Mouse (Mus musculus) limb, embryonic 13.5 days (tissue): ENCODE results near the gene Atp13a1. TPM values are rescaled to one million over a fixed set of nuclear protein-coding genes. Genes with fewer than 3 reads are reported as not detected.
A peak's percentile ranks its signal among the peaks of the same experiment; 100 is the strongest.

ENCODE experiments used
- ATAC-seq: fragments of 200-750 bp; cut with Nextera tagmentation; 2 replicates; pipeline ENCODE4 v1.8.0; 2017; ENCODE audit warnings: low read depth, moderate number of reproducible peaks, moderate TSS enrichment; ENCODE audit not compliant: low FRiP score
- H3K27ac ChIP-seq: fragments of 300-500 bp; sonication (generic); 2 replicates; pipeline ENCODE4 v1.5.1; 2015; ENCODE audit warnings: inconsistent platforms, mild to moderate bottlenecking, moderate library complexity
- H3K27me3 ChIP-seq: fragments of 300-500 bp; sonication (generic); 2 replicates; pipeline ENCODE4 v1.6.1; 2015; ENCODE audit warnings: mild to moderate bottlenecking, inconsistent platforms
- H3K36me3 ChIP-seq: fragments of 300-500 bp; sonication (generic); 2 replicates; pipeline ENCODE4 v1.6.1; 2015; ENCODE audit warnings: inconsistent platforms, mild to moderate bottlenecking, moderate library complexity
- H3K4me1 ChIP-seq: fragments of 300-500 bp; sonication (generic); 2 replicates; pipeline ENCODE4 v1.6.1; 2015; ENCODE audit warnings: inconsistent platforms
- H3K4me2 ChIP-seq: fragments of 300-500 bp; sonication (generic); replicated peaks from 2 replicates; pipeline ENCODE4 v1.6.1; 2015; ENCODE audit warnings: inconsistent platforms, mild to moderate bottlenecking, moderate library complexity
- H3K4me3 ChIP-seq: fragments of 300-500 bp; sonication (generic); 2 replicates; pipeline ENCODE4 v1.5.1; 2015; ENCODE audit warnings: moderate library complexity, mild to moderate bottlenecking, inconsistent platforms
- H3K9ac ChIP-seq: fragments of 300-500 bp; sonication (generic); 2 replicates; pipeline ENCODE4 v1.6.1; 2015; ENCODE audit warnings: mild to moderate bottlenecking, inconsistent platforms
- H3K9me3 ChIP-seq: fragments of 300-500 bp; sonication (generic); 2 replicates; pipeline ENCODE4 v1.6.1; 2016; ENCODE audit warnings: inconsistent platforms
- WGBS: fragments of 180-500 bp; shearing (Covaris S2); methylation state at CpG from one replicate; pipeline ENCODE4 v1.1.7; 2015; 5-methylcytosine and 5-hydroxymethylcytosine counted together
- polyA plus RNA-seq: library from polyadenylated mRNA; unstranded; fragments of >200 nt; fragmentation: Nextera tagmentation; extraction: Ambion mirVana; gene quantifications from 2 replicates; pipeline ENCODE4 v1.2.1, GENCODE M21; 2015

The Atp13a1 gene
- polyA plus RNA-seq, 1 experiment from 2014 or later: 52.7 TPM

DNA sequence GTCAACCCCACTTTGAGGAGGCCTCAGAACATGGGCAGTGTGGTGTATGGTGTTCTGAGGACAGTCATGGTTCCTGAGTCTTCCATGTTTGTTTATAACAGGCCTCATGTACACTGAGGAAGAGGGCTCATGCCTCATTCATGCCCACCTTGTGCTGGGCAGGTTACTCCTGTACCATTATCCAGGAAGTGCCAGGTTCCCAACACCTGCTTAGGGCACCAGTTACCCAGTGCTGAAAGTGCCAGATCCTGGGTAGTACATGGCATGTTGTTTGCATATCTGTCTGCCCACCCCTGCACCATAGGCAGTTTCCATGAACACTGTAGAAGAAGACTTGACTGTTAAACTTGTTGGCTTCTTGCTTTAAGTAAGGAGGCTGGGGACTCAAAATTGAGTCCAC lies 11.3 kb downstream of the Atp13a1 start:
- no peak overlapping the region for H3K27ac ChIP-seq

DNA sequence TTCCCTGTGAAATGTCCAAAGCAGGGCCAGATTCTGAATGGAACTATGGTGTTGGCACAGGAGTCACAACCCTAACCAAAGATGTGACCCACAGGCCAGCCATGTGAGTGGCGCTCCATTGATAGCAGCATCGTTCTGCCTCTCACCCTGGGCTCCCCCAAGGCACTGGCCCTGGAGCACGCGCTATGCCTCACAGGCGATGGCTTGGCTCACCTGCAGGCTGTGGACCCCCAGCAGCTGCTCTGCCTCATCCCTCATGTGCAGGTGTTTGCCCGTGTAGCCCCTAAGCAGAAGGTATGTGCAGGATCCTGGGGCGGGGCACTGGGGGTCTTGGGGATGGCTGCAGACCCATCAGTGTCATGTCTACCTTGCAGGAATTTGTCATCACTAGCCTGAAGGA lies 12.4 kb downstream of the Atp13a1 start:
- 93% methylated on average over 7 of the region's 7 CpGs for WGBS

More for the DNA sequence above, 11.3 kb downstream of the Atp13a1 start:
- Histone ChIP-seq H3K9me3 (no peaks in the 10 kb centered on the region), H3K4me3 (no peak overlapping the region), H3K4me2 (no peak overlapping the region), H3K36me3 (peaks cover 98% of the 10 kb centered on the region), H3K27me3 (no peaks in the 10 kb centered on the region), H3K9ac (no peak overlapping the region), H3K4me1 (no peaks in the 10 kb centered on the region)
- ATAC-seq: no peak

GRCm38 (mm10) chr8:69804537-69804936 lies 13.6 kb downstream of the Atp13a1 start:
- Histone ChIP-seq H3K27me3 (no peaks in the 10 kb centered on the region), H3K4me1 (peaks cover 8% of the 10 kb centered on the region), H3K4me3 (no peak overlapping the region), H3K36me3 (peaks cover 87% of the 10 kb centered on the region), H3K27ac (no peak overlapping the region), H3K4me2 (no peak overlapping the region), H3K9me3 (no peaks in the 10 kb centered on the region), H3K9ac (no peak overlapping the region)
- ATAC-seq: no peak
- WGBS: 92% methylated on average over 6 of the region's 6 CpGs

More for the DNA sequence above, 12.4 kb downstream of the Atp13a1 start:
- no peak for ATAC-seq
- peaks cover 98% of the 10 kb centered on the region for H3K36me3 ChIP-seq
- H3K9ac ChIP-seq: no peak overlapping the region
- no peaks in the 10 kb centered on the region for H3K9me3 ChIP-seq
- no peak overlapping the region for H3K4me2 ChIP-seq
- H3K4me3 ChIP-seq: no peak overlapping the region
- no peaks in the 10 kb centered on the region; the same call in 1 of the 2 replicates for H3K4me1 ChIP-seq
- no peaks in the 10 kb centered on the region for H3K27me3 ChIP-seq
- no peak overlapping the region for H3K27ac ChIP-seq

GRCm38 (mm10) chr8:69805086-69805485 lies 14.1 kb downstream of the Atp13a1 start:
- no peak for ATAC-seq
- H3K36me3 ChIP-seq: peaks cover 81% of the 10 kb centered on the region
- H3K9ac ChIP-seq: no peak overlapping the region
- no peak overlapping the region for H3K4me3 ChIP-seq
- WGBS: 94% methylated on average over 10 of the region's 10 CpGs
- H3K4me1 ChIP-seq: peaks cover 8% of the 10 kb centered on the region
- no peak overlapping the region for H3K4me2 ChIP-seq
- no peaks in the 10 kb centered on the region for H3K9me3 ChIP-seq
- H3K27ac ChIP-seq: no peak overlapping the region
- no peaks in the 10 kb centered on the region for H3K27me3 ChIP-seq

- 93% methylated on average over 9 of the region's 9 CpGs for WGBS
- Histone ChIP-seq H3K27ac (no peak overlapping the region), H3K36me3 (peaks cover 77% of the 10 kb centered on the region), H3K27me3 (no peaks in the 10 kb centered on the region), H3K4me1 (peaks cover 8% of the 10 kb centered on the region), H3K4me3 (no peak overlapping the region), H3K9ac (no peak overlapping the region), H3K9me3 (no peaks in the 10 kb centered on the region), H3K4me2 (no peak overlapping the region)
- ATAC-seq: no peak
These were observed 14.5 kb downstream of the Atp13a1 start for GRCm38 (mm10) chr8:69805491-69805890.

DNA sequence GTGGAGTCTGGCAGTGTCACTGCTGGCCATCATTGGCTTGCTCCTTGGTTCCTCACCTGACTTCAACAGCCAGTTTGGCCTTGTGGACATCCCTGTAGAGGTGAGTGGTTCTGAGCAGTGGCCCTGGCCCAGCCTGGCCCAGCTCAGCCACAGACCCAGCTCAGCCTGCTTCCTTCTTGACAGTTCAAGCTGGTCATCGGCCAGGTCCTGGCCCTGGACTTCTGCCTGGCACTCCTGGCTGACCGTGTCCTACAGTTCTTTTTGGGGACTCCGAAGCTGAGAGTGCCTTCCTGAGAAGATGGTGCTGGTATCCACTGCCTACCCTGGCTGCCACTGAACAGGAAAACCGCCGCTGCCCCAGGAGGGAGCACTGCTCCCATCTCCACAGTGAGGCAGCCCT lies 16.3 kb downstream of the Atp13a1 start:
- WGBS: 91% methylated on average over 5 of the region's 5 CpGs
- peaks cover 73% of the 10 kb centered on the region for H3K36me3 ChIP-seq
- no peak overlapping the region for H3K9ac ChIP-seq
- H3K4me3 ChIP-seq: no peak overlapping the region
- ATAC-seq: no peak
- no peak overlapping the region for H3K4me2 ChIP-seq
- no peaks in the 10 kb centered on the region for H3K27me3 ChIP-seq
- no peaks in the 10 kb centered on the region for H3K9me3 ChIP-seq
- peaks cover 8% of the 10 kb centered on the region for H3K4me1 ChIP-seq
- H3K27ac ChIP-seq: no peak overlapping the region

DNA sequence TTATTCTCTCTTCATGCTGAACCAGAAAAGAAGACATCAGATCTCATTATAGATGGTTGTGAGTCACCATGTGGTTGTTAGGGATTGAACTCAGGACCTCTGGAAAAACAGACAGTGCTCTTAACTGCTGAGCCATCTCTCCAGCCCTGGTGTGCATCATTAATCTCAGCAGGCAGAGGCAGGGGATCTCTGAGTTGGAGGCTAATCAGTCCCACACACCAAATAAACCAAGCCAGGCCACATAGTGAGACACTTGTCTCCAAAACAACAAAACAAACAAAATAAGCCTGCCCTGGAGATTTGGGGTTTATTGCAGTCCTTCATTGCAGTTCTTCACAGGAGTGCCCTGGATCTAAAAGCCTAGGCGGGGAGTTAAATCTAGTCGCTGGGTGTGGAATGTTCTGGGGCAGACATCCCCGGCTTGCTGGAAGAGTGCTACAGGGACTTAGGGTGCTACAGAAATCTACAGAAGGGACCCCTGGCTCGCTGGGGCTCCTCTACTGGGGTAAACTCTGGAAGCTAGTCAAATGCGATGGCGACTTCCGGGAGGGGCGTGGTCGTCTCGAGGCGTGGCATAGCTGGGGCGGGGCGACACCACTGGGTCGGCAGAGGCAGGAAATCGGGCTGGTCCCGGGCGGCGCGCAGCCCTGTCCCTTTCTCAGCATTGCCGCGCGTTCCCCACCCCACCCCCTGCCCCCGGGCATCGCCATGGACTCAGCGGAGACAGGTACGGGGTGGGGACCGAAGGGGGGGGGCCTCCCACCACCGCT lies 17.3 kb downstream of the Atp13a1 start, which contains the start of gene Gmip:
Gene Gmip, plus strand, starts transcription at position 586 of the 770 bp plus-strand sequence.
- H3K9me3 ChIP-seq: no peaks in the 10 kb centered on the region
- peaks cover 69% of the 10 kb centered on the region for H3K36me3 ChIP-seq
- no peak within 1 kb of the TSS for H3K27ac ChIP-seq
- peak within 1 kb of the TSS; percentile 56 for H3K4me3 ChIP-seq
- H3K9ac ChIP-seq: peak within 1 kb of the TSS; percentile 67
- peak within 1 kb of the TSS; percentile 93 for H3K4me2 ChIP-seq
- peak; percentile 26; the same call in 1 of the 2 replicates for ATAC-seq
- no peaks in the 10 kb centered on the region for H3K27me3 ChIP-seq
- H3K4me1 ChIP-seq: peaks cover 8% of the 10 kb centered on the region
- WGBS: 4% methylated on average over 28 of the region's 28 CpGs

- Histone ChIP-seq H3K9me3 (no peaks in the 10 kb centered on the region), H3K27ac (no peak overlapping the region), H3K9ac (peak overlapping the region; percentile 67), H3K36me3 (peaks cover 69% of the 10 kb centered on the region), H3K27me3 (no peaks in the 10 kb centered on the region), H3K4me1 (peaks cover 8% of the 10 kb centered on the region), H3K4me2 (peak overlapping the region; percentile 93), H3K4me3 (peak overlapping the region; percentile 56)
- peak; percentile 38 for ATAC-seq
- 1% methylated on average over 23 of the region's 23 CpGs for WGBS
These were observed 18.0 kb downstream of the Atp13a1 start for GRCm38 (mm10) chr8:69808864-69809403.

- H3K9me3 ChIP-seq: no peaks in the 10 kb centered on the region
- peaks cover 8% of the 10 kb centered on the region for H3K4me1 ChIP-seq
- peaks cover 70% of the 10 kb centered on the region for H3K36me3 ChIP-seq
- no peaks in the 10 kb centered on the region for H3K27me3 ChIP-seq
- ATAC-seq: no peak
- no peak overlapping the region for H3K9ac ChIP-seq
- peak overlapping the region; percentile 93 for H3K4me2 ChIP-seq
- 53% methylated on average over 3 of the region's 3 CpGs for WGBS
- H3K27ac ChIP-seq: no peak overlapping the region
- no peak overlapping the region for H3K4me3 ChIP-seq
These were observed 18.9 kb downstream of the Atp13a1 start for GRCm38 (mm10) chr8:69809820-69810219.

GRCm38 (mm10) chr8:69814881-69815280 lies 23.9 kb downstream of the Atp13a1 start:
- Histone ChIP-seq H3K4me3 (no peak overlapping the region), H3K4me2 (no peak overlapping the region), H3K4me1 (no peaks in the 10 kb centered on the region), H3K27ac (no peak overlapping the region), H3K9me3 (no peaks in the 10 kb centered on the region), H3K27me3 (no peaks in the 10 kb centered on the region), H3K36me3 (peaks cover 66% of the 10 kb centered on the region), H3K9ac (no peak overlapping the region)
- ATAC-seq: no peak
- WGBS: 100% methylated on average over 1 of the region's 2 CpGs

- peaks cover 66% of the 10 kb centered on the region for H3K36me3 ChIP-seq
- H3K4me1 ChIP-seq: no peaks in the 10 kb centered on the region
- no peaks in the 10 kb centered on the region for H3K27me3 ChIP-seq
- H3K9ac ChIP-seq: no peak overlapping the region
- H3K9me3 ChIP-seq: no peaks in the 10 kb centered on the region
- H3K4me2 ChIP-seq: no peak overlapping the region
- no peak for ATAC-seq
- WGBS: 92% methylated on average over 4 of the region's 4 CpGs
- H3K4me3 ChIP-seq: no peak overlapping the region
- H3K27ac ChIP-seq: no peak overlapping the region
These were observed 24.4 kb downstream of the Atp13a1 start for GRCm38 (mm10) chr8:69815396-69815795.

DNA sequence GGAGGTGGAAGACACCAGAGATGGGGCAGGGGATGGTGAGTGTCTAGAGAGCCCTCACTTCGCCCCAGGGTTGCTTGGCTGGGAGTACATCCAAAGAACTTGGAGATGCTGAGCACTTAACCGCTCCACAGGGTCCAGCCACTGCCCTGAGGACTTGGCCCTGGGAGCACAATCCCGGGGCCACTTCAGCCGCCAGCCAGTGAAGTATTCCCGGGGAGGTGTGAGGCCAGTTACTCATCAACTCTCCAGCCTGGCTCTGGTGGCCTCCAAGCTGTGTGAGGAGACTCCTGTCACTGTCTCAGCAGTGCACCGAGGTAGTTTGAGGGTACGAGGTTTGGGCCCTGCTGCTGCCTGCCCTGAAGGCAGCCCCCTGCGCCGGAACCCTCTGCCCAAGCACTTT lies 29.5 kb downstream of the Atp13a1 start:
- peaks cover 35% of the 10 kb centered on the region for H3K4me1 ChIP-seq
- 84% methylated on average over 9 of the region's 9 CpGs for WGBS
- H3K4me3 ChIP-seq: no peak overlapping the region
- H3K27me3 ChIP-seq: no peaks in the 10 kb centered on the region
- H3K27ac ChIP-seq: no peak overlapping the region
- no peak for ATAC-seq
- H3K9ac ChIP-seq: no peak overlapping the region
- H3K9me3 ChIP-seq: no peaks in the 10 kb centered on the region
- peaks cover 38% of the 10 kb centered on the region for H3K36me3 ChIP-seq
- no peak overlapping the region for H3K4me2 ChIP-seq
